Mouse (Mus musculus) forebrain, embryonic 16.5 days (tissue): ENCODE data around the gene Fermt2. TPM values are rescaled to one million over a fixed set of nuclear protein-coding genes. Genes with fewer than 3 reads are reported as not detected.

Experiments used
- ATAC-seq: fragments of 200-750 bp; cut with Nextera tagmentation; 2 replicates; pipeline ENCODE4 v1.8.0; 2017; ENCODE audit warnings: mild to moderate bottlenecking, moderate library complexity
- H3K27ac ChIP-seq: fragments of 300-500 bp; sonication (generic); 2 replicates; pipeline ENCODE4 v1.5.1; 2014; ENCODE audit warnings: low read length, control low read depth
- H3K27me3 ChIP-seq: fragments of 300-500 bp; sonication (generic); replicated peaks from 2 replicates; pipeline ENCODE4 v1.6.1; 2014; ENCODE audit warnings: low read length; ENCODE audit not compliant: control insufficient read depth, insufficient read depth
- H3K36me3 ChIP-seq: fragments of 300-500 bp; sonication (generic); 2 replicates; pipeline ENCODE4 v1.6.1; 2014; ENCODE audit not compliant: control insufficient read depth, insufficient read depth
- H3K4me1 ChIP-seq: fragments of 300-500 bp; sonication (generic); replicated peaks from 2 replicates; pipeline ENCODE4 v1.6.1; 2014; ENCODE audit warnings: low read length; ENCODE audit not compliant: control insufficient read depth, insufficient read depth
- H3K4me2 ChIP-seq: fragments of 300-500 bp; sonication (generic); 2 replicates; pipeline ENCODE4 v1.6.1; 2014; ENCODE audit warnings: mild to moderate bottlenecking, low read length, control low read depth
- H3K4me3 ChIP-seq: fragments of 300-500 bp; sonication (generic); replicated peaks from 2 replicates; pipeline ENCODE4 v1.5.1; 2014; ENCODE audit warnings: mild to moderate bottlenecking, low read length, control low read depth
- H3K9ac ChIP-seq: fragments of 300-500 bp; sonication (generic); replicated peaks from 2 replicates; pipeline ENCODE4 v1.6.1; 2014; ENCODE audit warnings: low read depth, low read length, control low read depth
- H3K9me3 ChIP-seq: fragments of 300-500 bp; sonication (generic); 2 replicates; pipeline ENCODE4 v1.6.1; 2016; ENCODE audit warnings: low read length; ENCODE audit not compliant: control insufficient read depth
- WGBS: fragments of 180-500 bp; shearing (Covaris S2); extraction: QIAGEN DNeasy Blood & Tissue Kit; methylation state at CpG from one replicate; pipeline ENCODE4 v1.1.7; 2014; 5-methylcytosine and 5-hydroxymethylcytosine counted together
- polyA plus RNA-seq: library from polyadenylated mRNA; unstranded; fragments of >200 nt; fragmentation: Nextera tagmentation; extraction: Ambion mirVana; gene quantifications from 2 replicates; pipeline ENCODE4 v1.2.1, GENCODE M21; 2015

The Fermt2 gene
- polyA plus RNA-seq, result 58.4 and 58.6 TPM in 2 replicates

DNA sequence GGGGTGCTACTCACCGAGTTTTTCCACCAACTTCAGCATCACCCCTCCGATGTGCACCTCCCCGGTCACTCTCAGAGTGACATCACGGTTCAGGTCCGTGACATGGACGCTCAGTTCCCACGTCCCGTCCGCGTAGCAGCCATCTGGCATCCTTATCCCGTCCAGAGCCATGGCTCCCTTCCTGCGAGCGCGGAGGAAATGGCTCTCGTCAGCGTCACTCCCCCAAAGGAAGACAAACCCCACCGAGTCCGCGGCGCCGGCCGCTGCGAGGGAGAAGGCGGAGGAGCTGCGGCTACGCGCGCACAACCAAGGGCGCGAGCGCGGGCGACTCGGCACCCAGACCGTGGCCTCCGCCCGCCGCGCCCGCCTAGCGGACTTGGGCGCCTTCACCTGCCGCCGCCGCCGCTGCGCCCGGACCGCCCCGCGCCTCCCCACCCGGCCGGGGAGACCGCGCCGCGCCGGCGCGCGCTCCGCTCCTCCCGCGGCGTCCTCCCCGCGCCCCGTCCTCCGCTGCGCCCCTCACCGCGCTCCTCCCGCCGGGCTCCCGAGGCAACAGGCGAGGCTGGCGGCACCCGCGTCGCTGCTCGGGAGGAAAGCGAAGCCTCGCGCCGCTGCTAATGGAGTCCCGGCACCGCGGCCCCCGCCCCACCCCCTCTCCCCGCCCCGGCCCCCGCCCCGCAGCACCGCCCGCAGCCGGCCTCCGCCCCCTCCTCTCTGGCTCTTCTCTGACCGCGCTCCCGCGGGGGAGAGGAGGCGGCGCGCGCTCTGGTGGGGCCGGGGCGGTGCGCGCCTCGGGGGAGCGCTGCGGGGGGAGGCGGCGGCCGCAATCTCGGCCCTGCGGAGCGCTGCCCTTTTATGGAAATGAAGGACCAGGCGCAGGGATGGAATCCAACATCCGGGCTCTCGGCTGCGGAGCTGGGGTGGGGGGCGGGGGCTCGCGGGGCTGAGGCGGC, at the start of gene Fermt2:
TSS of gene Fermt2 (minus strand) at position 708 of the 953 bp plus-strand sequence.
- peak within 1 kb of the TSS; percentile 71 for H3K9ac ChIP-seq
- peak within 1 kb of the TSS; percentile 91 for H3K27ac ChIP-seq
- H3K4me1 ChIP-seq, result peaks cover 22% of the 10 kb centered on the region
- ATAC-seq, result peak; percentile 83
- peak within 1 kb of the TSS; percentile 74 for H3K4me2 ChIP-seq
- under 1% methylated on average over 54 of the region's 126 CpGs for WGBS
- no peaks in the 10 kb centered on the region for H3K27me3 ChIP-seq
- no peaks in the 10 kb centered on the region for H3K9me3 ChIP-seq
- no peaks in the 10 kb centered on the region for H3K36me3 ChIP-seq
- peak within 1 kb of the TSS; percentile 77 for H3K4me3 ChIP-seq

DNA sequence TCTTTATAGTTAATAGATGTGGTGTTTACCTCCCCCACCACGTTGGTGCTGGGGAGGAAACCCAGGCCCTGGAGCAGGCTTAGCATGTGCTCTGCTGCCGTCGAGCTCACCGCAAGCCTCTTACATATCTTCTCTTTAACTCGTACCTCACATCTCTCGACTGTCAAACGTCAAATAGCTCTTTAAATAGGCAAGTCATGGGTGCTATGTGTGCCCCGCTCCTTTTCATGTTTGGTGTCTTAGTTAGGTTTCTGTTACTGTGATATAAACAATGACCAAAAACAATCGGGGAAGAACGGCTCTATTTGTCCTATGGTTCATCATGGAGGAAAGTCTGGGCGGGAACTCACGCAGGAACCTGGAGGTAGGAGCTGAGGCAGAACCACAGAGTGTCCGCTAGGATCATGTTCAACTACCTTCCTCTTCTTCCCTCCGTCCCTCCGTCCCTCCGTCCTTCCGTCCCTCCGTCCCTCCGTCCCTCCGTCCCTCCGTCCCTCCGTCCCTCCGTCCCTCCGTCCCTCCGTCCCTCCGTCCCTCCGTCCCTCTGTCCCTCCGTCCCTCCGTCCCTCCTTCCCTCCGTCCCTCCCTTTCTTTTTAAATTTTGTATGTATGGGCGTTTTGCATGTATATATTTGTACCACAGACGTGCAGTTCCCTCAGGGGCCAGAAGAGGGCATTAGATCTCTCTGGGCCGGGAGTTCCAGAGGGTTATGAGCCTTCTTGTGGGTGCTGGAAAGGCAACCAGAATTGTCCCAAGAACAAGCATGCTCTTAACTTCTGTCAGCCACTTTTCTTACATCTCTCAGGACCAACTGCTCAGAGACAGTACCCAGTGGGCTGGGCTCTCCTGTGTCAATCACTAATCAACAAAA, 36.4 kb upstream of the Fermt2 start:
- Histone ChIP-seq H3K36me3 (no peaks in the 10 kb centered on the region), H3K9ac (no peak overlapping the region), H3K9me3 (no peaks in the 10 kb centered on the region), H3K27ac (no peak overlapping the region; the same call in 1 of the 2 replicates), H3K4me1 (peaks cover 11% of the 10 kb centered on the region), H3K27me3 (no peaks in the 10 kb centered on the region), H3K4me3 (peak overlapping the region; percentile 25), H3K4me2 (peak overlapping the region; percentile 48)
- 0 out of 2 replicates have a peak, but pooled peaks have one; percentile 17 for ATAC-seq
- 18% methylated on average over 30 of the region's 33 CpGs for WGBS

DNA sequence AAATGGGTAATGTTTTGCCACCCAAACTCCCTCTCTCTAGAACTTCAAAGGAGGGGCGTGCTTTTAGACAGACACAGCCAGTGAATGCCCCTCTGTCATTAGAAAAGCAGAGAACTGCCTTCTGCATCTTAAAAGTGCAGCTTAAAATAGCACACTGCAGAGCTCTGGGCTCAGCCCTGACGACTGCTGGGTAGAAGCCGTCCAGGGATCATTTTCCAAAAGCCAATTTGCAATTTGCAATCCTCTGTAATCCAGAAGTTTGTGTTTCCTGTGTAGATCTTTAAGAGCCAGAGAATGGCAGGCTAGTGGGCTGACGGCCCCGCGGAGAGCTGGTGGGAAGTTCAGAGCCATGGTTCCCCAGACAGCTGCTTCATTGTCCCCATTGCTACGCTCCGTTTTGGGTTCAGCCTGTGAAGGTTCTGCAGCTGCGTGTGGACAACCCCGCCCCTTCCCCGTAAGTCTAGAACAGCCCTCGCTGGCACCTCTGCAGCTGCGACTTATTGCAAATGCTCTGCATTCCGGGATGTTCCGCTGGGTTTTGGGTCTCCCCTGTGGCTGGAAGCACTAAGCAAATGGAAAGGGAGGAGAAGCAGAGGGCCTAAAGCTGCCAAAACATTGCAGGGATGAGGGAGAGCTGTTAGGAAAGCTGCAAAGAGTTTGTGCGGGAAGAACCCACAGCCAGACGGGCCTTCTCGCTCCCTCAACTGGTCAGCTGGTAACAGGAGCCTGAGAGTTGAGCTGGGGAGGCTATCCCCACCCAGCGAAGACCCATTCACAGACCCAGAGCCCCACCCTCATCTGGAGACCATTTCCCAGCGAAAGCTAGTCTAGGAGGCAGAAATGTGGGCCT, 35.5 kb upstream of the Fermt2 start:
- H3K27me3 ChIP-seq, result no peaks in the 10 kb centered on the region
- no peaks in the 10 kb centered on the region for H3K9me3 ChIP-seq
- 5% methylated on average over 20 of the region's 20 CpGs for WGBS

DNA sequence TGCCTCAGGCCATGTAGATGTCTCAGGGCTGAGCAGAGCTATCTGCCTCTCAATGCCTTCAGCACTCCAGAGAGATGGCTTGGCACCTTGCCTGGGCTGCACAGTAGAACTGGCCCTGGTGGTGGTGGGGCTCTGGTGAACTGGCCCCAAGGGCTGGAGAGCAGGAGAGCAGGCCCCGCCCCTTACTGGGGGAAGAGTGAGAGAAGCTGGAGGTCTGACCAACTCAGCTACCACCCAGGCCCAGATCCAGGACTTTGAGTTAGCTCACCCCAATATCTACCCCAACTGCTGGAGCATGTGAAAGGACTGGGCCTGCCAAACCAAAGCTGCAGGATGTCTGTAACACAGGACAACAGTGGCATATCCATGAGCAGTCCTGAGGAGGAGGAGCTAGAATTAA, 33.7 kb upstream of the Fermt2 start:
- no peak overlapping the region for H3K27ac ChIP-seq
- H3K36me3 ChIP-seq, result no peaks in the 10 kb centered on the region
- no peak overlapping the region for H3K4me2 ChIP-seq
- H3K4me3 ChIP-seq, result no peak overlapping the region
- WGBS, result 88% methylated on average over 1 of the region's 1 CpGs
- no peak overlapping the region for H3K9ac ChIP-seq
- H3K4me1 ChIP-seq, result peaks cover 11% of the 10 kb centered on the region
- H3K9me3 ChIP-seq, result no peaks in the 10 kb centered on the region
- no peaks in the 10 kb centered on the region for H3K27me3 ChIP-seq
- ATAC-seq, result no peak

More for the DNA sequence above, 35.5 kb upstream of the Fermt2 start:
- H3K4me2 ChIP-seq, result peak overlapping the region; percentile 48
- H3K4me1 ChIP-seq, result peaks cover 11% of the 10 kb centered on the region
- H3K4me3 ChIP-seq, result peak overlapping the region; percentile 21; the same call in 1 of the 2 replicates
- H3K27ac ChIP-seq, result peak overlapping the region; percentile 42; the same call in 1 of the 2 replicates
- ATAC-seq, result peak; percentile 82
- H3K9ac ChIP-seq, result peak overlapping the region; percentile 32; the same call in 1 of the 2 replicates
- no peaks in the 10 kb centered on the region for H3K36me3 ChIP-seq

DNA sequence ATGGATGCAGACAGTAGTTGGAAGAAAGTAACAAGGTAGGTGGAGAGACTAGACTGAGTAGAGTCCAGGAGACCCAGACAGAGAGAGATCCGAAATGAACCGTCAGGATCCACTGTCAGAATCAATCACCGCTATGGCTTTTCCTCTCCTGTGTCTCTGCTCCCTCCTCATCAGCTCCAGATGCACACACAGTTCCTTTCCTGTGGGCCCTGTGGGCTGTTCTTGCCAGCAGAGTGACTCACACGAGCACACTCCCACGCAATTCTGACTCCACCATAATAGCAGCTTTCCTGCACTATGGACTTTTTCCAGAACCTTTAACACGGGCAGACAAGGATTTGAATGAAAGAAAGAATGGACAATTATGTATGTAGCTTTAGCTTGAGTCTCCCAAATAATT, 31.8 kb upstream of the Fermt2 start:
- no peak overlapping the region for H3K4me3 ChIP-seq
- ATAC-seq, result no peak
- WGBS, result 80% methylated on average over 6 of the region's 6 CpGs
- peaks cover 11% of the 10 kb centered on the region for H3K4me1 ChIP-seq
- no peak overlapping the region for H3K27ac ChIP-seq
- no peaks in the 10 kb centered on the region for H3K27me3 ChIP-seq
- no peak overlapping the region for H3K4me2 ChIP-seq
- H3K9me3 ChIP-seq, result no peaks in the 10 kb centered on the region
- no peaks in the 10 kb centered on the region for H3K36me3 ChIP-seq
- H3K9ac ChIP-seq, result no peak overlapping the region

DNA sequence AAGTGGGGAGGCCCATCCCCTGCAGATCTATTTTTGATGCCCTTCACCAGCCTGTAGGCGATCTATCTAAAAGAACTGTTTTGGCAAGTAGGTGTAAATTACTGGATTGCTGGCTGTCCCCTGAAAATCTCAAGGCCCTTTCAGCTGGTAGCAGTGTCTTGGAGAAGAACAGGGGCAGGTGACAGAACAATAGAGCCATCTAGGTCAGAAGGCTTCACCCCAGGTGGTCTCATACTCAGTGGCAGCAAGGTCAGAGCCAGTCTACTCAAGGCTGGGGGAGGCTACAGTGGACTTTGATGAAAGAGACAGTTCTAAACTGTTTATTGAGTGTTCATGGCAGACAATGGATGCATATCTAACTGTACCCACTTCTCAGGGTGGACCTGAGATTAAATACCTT, 29.1 kb upstream of the Fermt2 start:
- no peak overlapping the region for H3K4me3 ChIP-seq
- no peaks in the 10 kb centered on the region for H3K36me3 ChIP-seq
- ATAC-seq, result no peak
- no peaks in the 10 kb centered on the region for H3K4me1 ChIP-seq
- H3K9me3 ChIP-seq, result no peaks in the 10 kb centered on the region
- 87% methylated on average over 1 of the region's 1 CpGs for WGBS
- no peak overlapping the region for H3K9ac ChIP-seq
- no peak overlapping the region for H3K27ac ChIP-seq
- no peaks in the 10 kb centered on the region for H3K27me3 ChIP-seq
- no peak overlapping the region for H3K4me2 ChIP-seq

DNA sequence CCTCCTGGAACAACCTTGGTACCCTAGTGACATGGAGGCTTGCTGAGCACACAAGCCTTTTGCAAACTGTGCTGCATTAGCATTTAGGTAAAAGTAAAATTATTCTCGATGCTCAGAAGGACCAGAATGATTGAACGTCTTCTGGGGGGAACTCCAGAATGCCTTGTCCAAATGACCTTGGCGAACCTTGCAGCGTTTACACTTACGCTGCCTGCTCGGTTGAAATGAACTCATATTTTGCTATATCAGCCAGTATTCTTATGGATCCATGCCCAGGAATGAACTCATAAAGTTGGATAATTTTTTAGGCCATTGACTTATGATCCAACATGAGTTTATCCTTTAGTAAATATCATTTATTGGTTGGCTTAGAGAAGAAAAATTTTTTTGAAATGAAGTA, 24.4 kb upstream of the Fermt2 start:
- H3K4me3 ChIP-seq, result no peak overlapping the region
- ATAC-seq, result no peak
- no peaks in the 10 kb centered on the region for H3K9me3 ChIP-seq
- H3K36me3 ChIP-seq, result no peaks in the 10 kb centered on the region
- WGBS, result 88% methylated on average over 6 of the region's 6 CpGs
- no peak overlapping the region for H3K4me2 ChIP-seq
- H3K4me1 ChIP-seq, result no peaks in the 10 kb centered on the region
- no peaks in the 10 kb centered on the region for H3K27me3 ChIP-seq
- no peak overlapping the region for H3K9ac ChIP-seq
- no peak overlapping the region for H3K27ac ChIP-seq

DNA sequence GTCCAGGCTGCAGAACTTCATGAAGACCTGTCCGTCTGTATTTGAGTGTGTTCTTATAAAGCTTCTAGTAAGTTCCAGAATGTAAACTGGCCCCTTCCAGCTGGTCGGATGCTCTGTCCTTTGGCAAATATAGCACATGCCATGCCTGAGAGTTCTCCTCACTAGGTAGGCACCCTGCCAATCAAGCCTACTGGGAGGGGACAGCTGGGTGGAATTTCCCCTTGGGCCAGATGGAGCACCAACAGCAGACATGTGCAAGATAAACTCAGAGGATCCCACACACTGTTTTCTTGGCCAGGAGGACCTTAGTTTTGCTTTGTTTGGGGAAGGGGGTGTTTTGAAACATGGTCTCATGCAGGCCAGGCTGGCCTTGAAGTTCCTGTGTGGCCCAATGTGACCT, 23.9 kb upstream of the Fermt2 start:
- Histone ChIP-seq H3K9ac (no peak overlapping the region), H3K9me3 (no peaks in the 10 kb centered on the region), H3K4me3 (no peak overlapping the region), H3K27me3 (no peaks in the 10 kb centered on the region), H3K4me1 (no peaks in the 10 kb centered on the region), H3K27ac (no peak overlapping the region), H3K36me3 (no peaks in the 10 kb centered on the region), H3K4me2 (no peak overlapping the region)
- no peak for ATAC-seq
- 66% methylated on average over 2 of the region's 2 CpGs for WGBS
